Mouse (Mus musculus) kidney, embryonic 16.5 days (tissue): ENCODE results near the gene Mctp2. TPM values are rescaled to one million over a fixed set of nuclear protein-coding genes. Genes with fewer than 3 reads are reported as not detected.

Source experiments
- ATAC-seq: fragments of 200-750 bp; cut with Nextera tagmentation; 2 replicates; pipeline ENCODE4 v1.8.0; 2017; ENCODE audit warnings: moderate TSS enrichment; ENCODE audit not compliant: low FRiP score, low TSS enrichment
- H3K27ac ChIP-seq: fragments of 300-500 bp; sonication (generic); 2 replicates; pipeline ENCODE4 v1.5.1; 2014; ENCODE audit warnings: low read length
- H3K27me3 ChIP-seq: fragments of 300-500 bp; sonication (generic); 2 replicates; pipeline ENCODE4 v1.6.1; 2014; ENCODE audit warnings: low read length, control low read depth, mixed read lengths; ENCODE audit not compliant: insufficient read depth
- H3K36me3 ChIP-seq: fragments of 300-500 bp; sonication (generic); 2 replicates; pipeline ENCODE4 v1.6.1; 2014; ENCODE audit warnings: low read length, control low read depth, mixed read lengths; ENCODE audit not compliant: insufficient read depth
- H3K4me1 ChIP-seq: fragments of 300-500 bp; sonication (generic); 2 replicates; pipeline ENCODE4 v1.6.1; 2014; ENCODE audit warnings: low read length, control low read depth, mixed read lengths; ENCODE audit not compliant: insufficient read depth
- H3K4me2 ChIP-seq: fragments of 300-500 bp; sonication (generic); replicated peaks from 2 replicates; pipeline ENCODE4 v1.6.1; 2014; ENCODE audit warnings: low read depth, low read length
- H3K4me3 ChIP-seq: fragments of 300-500 bp; sonication (generic); 2 replicates; pipeline ENCODE4 v1.5.1; 2014; ENCODE audit warnings: mild to moderate bottlenecking, low read length
- H3K9ac ChIP-seq: fragments of 300-500 bp; sonication (generic); replicated peaks from 2 replicates; pipeline ENCODE4 v1.6.1; 2014; ENCODE audit warnings: low read length
- H3K9me3 ChIP-seq: fragments of 300-500 bp; sonication (generic); 2 replicates; pipeline ENCODE4 v1.6.1; 2016; ENCODE audit warnings: low read length, control low read depth
- WGBS: fragments of 180-500 bp; shearing (Covaris S2); extraction: QIAGEN DNeasy Blood & Tissue Kit; methylation state at CpG from one replicate; pipeline ENCODE4 v1.1.7; 2014; 5-methylcytosine and 5-hydroxymethylcytosine counted together
- polyA plus RNA-seq: library from polyadenylated mRNA; unstranded; fragments of >200 nt; fragmentation: Nextera tagmentation; extraction: Ambion mirVana; gene quantifications from 2 replicates; pipeline ENCODE4 v1.2.1, GENCODE M21; 2015

Gene Mctp2
- polyA plus RNA-seq, 1 experiment from 2014 or later = 5.0 TPM

DNA sequence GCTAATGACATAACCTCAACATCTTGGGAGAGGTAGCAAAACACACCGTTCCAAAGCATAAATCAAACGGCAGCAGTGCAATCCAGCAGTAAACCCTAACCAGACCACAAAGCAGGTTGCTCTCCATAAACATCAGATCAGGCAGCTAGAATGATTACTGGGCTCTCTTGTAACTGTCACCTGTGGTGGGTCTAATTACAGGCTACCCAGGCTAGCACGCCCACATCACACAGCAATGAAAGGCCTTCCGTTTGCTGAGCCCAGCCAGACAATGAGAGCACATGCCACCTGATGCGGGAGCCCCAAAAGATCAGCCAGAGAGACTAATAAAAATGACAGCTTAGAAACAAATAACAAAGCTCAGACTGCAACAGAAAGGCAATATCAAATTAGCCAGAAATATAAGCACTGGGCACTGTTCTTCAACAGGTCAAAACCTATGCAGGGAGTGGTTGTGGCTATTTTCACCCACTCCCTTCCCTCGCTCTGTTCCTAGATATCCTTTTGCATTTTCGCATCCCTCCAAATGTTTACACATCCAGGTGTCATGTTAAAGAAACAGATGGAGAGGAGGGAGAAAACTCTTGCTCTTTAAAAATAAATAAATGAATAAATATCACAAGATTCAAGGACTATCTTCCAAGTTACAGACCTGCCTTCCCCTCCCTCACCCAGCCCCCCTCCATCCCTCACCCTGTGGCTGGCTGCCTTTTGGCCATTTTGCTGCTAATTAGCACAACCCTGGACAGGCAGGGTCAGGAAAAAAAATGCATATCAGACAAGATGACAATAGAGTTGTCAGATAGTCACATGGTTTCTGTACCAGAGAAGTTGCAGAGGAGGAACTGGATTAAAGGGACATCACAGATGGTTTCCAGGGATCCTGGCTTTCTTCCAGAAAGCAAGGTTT is 155.4 kb downstream of the Mctp2 start:
- ATAC-seq = peak; percentile 85
- Histone ChIP-seq H3K9ac (no peak overlapping the region), H3K27ac (no peak overlapping the region), H3K4me3 (no peak overlapping the region), H3K27me3 (no peaks in the 10 kb centered on the region), H3K36me3 (no peaks in the 10 kb centered on the region), H3K4me2 (no peak overlapping the region), H3K4me1 (peaks cover 15% of the 10 kb centered on the region), H3K9me3 (no peaks in the 10 kb centered on the region)
- WGBS = 24% methylated on average over 7 of the region's 7 CpGs

DNA sequence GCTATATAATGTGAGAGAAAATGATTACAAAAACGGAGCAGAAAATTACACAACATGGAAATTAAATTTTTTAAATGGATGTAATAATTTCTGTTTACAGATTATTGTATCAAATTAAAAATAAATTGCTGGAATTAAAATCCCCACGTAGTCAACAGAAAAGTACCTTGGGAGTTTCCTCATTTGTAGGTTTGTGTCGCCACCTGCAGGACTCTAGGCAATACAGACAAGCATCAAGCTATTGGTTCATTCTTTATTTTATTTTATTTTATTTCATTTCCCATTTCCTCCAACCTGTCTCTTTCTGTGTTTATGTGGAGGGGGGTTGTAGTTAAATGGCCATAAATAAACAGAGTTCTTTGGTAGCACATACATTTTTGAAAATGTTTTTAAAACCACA is 157.3 kb downstream of the Mctp2 start:
- H3K4me1 ChIP-seq = peaks cover 15% of the 10 kb centered on the region
- H3K27me3 ChIP-seq = no peaks in the 10 kb centered on the region
- ATAC-seq = no peak
- no peak overlapping the region for H3K9ac ChIP-seq
- 21% methylated on average over 3 of the region's 3 CpGs for WGBS
- no peaks in the 10 kb centered on the region for H3K36me3 ChIP-seq
- H3K4me3 ChIP-seq = no peak overlapping the region
- no peak overlapping the region for H3K27ac ChIP-seq
- H3K9me3 ChIP-seq = no peaks in the 10 kb centered on the region
- H3K4me2 ChIP-seq = no peak overlapping the region

DNA sequence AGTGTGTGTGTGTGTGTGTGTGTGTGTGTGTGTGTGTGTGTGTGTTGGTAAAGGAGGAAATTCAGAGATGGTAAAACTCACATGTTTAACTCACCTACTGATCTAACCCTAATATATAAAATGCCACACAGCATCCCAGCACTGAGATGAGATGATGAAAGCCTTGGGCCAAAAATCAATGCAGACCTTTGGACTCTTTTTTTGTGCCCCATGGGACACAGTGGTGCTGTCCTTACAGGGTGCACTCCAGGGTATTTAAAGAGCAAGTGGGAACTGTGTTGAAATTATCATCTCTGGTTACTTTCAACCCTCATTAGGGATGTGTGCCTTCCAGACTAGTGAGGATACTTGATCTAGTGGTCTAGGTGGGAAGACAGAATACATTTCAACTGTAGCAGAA is 159.6 kb downstream of the Mctp2 start:
- no peak overlapping the region for H3K9ac ChIP-seq
- no peaks in the 10 kb centered on the region for H3K9me3 ChIP-seq
- no peaks in the 10 kb centered on the region for H3K27me3 ChIP-seq
- no peaks in the 10 kb centered on the region for H3K36me3 ChIP-seq
- H3K4me3 ChIP-seq = no peak overlapping the region
- H3K4me1 ChIP-seq = peaks cover 15% of the 10 kb centered on the region
- no peak overlapping the region for H3K27ac ChIP-seq
- ATAC-seq = 0 out of 2 replicates have a peak, but pooled peaks have one; percentile 21
- H3K4me2 ChIP-seq = no peak overlapping the region

DNA sequence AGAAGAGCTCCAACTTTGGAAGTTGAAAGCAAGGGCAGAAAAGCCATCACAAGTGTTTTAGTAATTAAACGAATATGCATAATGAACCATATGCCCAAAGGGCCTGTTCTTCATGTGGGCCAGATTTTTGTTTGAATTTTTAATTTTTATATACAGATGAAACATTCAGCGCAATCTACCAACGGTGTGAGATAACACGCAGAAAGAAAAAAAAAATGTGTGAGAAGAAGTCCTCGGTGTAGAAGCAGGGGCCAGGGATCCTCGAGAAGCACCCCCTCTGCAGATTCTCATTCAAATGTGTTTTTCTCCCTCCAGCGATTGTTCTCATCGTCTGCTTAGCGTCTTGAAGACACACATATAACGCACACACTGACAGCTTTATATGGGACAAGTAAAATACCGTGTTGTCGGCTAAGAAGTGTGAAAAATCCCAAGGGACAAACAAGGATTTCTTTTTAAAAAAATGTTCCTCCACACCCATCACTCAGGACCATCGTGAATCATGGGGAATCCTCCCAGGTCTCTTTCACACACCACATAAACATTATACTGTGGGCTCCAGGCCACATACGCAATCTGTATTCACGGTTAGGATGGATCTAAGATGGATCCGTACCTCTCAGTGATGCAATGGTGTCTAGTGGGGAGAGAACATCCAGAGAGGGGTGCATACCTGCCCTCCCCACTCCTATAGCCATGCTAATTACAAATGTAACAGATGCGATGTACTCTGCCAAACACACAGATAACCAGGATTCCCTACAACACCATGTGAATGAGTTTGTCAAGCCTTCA is 160.5 kb downstream of the Mctp2 start:
- Histone ChIP-seq H3K4me2 (no peak overlapping the region), H3K36me3 (no peaks in the 10 kb centered on the region), H3K4me3 (no peak overlapping the region), H3K27me3 (no peaks in the 10 kb centered on the region), H3K9ac (no peak overlapping the region), H3K27ac (no peak overlapping the region), H3K9me3 (no peaks in the 10 kb centered on the region), H3K4me1 (peaks cover 15% of the 10 kb centered on the region)
- 69% methylated on average over 17 of the region's 17 CpGs for WGBS
- no peak for ATAC-seq

DNA sequence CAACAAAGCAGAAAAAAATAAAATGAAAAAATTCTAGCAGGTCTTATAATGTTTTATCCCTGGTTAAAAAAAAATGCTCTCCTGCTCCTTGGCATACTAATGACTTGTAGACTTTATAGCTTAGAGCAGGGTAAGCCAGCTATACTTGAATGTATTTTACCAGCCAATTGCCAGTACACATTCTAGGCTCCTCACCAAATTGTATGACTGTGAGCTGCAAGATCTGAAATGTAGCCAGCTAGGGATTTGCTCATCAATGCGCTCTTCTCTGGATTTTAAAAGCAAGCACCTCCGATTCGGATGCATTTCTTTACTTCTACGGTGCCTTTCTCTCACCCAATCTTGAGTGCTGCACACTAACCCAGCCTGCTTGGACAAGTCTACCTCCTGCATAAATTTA is 167.7 kb downstream of the Mctp2 start:
- no peaks in the 10 kb centered on the region for H3K4me1 ChIP-seq
- H3K4me3 ChIP-seq = no peak overlapping the region
- no peak overlapping the region for H3K4me2 ChIP-seq
- H3K27ac ChIP-seq = no peak overlapping the region
- WGBS = 96% methylated on average over 4 of the region's 4 CpGs
- no peaks in the 10 kb centered on the region for H3K9me3 ChIP-seq
- H3K27me3 ChIP-seq = no peaks in the 10 kb centered on the region
- H3K9ac ChIP-seq = no peak overlapping the region
- no peaks in the 10 kb centered on the region for H3K36me3 ChIP-seq
- ATAC-seq = no peak

DNA sequence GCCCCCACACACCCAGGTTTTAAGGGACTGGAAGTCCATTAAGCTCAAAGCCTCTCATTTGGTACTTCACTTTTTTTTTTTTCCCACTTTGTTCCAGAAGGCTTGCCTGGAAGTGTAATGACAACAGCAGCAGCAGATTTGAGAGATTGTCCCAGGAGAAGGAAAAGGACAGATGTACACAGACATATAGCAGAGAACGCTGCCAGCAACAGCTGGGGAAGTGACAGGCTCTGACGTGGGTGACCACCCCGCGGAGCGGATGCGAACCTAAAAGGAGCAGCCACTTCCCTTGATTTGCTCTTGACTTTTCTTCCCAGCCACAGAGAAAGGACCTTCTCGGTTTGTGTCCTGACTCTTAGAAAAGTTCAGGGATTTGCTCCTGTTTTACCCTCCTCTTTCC is 185.4 kb downstream of the Mctp2 start:
- H3K4me2 ChIP-seq = no peak overlapping the region
- ATAC-seq = no peak
- no peaks in the 10 kb centered on the region for H3K36me3 ChIP-seq
- no peaks in the 10 kb centered on the region for H3K27me3 ChIP-seq
- H3K27ac ChIP-seq = no peak overlapping the region
- H3K9ac ChIP-seq = no peak overlapping the region
- H3K9me3 ChIP-seq = 0 out of 2 replicates have a peak, but pooled peaks cover 3% of the 10 kb centered on the region
- 63% methylated on average over 7 of the region's 7 CpGs for WGBS
- H3K4me1 ChIP-seq = no peaks in the 10 kb centered on the region
- H3K4me3 ChIP-seq = no peak overlapping the region

DNA sequence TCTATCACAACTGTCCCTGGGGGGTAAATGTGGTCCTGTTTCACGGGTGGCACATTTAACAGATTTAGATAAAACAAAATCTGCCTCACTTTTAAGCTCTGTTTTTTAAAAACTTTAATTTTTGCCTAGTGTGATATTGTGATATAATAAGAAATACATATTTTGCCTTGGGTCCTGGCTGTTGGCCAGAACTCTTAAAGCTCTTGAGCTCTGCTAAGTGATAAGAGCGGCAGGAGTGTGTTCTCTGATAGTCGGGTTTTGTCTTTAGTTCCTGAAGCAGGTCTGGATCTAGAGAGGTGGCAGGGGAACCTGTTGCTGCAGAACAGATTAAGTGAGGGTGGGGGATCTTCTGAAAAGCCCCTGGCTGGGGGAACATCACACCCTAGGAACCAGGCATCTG is 186.7 kb downstream of the Mctp2 start:
- ATAC-seq = no peak
- no peaks in the 10 kb centered on the region for H3K27me3 ChIP-seq
- H3K36me3 ChIP-seq = no peaks in the 10 kb centered on the region
- H3K4me2 ChIP-seq = no peak overlapping the region
- no peaks in the 10 kb centered on the region for H3K4me1 ChIP-seq
- H3K9ac ChIP-seq = no peak overlapping the region
- WGBS = 91% methylated on average over 3 of the region's 3 CpGs
- 0 out of 2 replicates have a peak, but pooled peaks cover 3% of the 10 kb centered on the region for H3K9me3 ChIP-seq
- H3K27ac ChIP-seq = no peak overlapping the region
- H3K4me3 ChIP-seq = no peak overlapping the region

DNA sequence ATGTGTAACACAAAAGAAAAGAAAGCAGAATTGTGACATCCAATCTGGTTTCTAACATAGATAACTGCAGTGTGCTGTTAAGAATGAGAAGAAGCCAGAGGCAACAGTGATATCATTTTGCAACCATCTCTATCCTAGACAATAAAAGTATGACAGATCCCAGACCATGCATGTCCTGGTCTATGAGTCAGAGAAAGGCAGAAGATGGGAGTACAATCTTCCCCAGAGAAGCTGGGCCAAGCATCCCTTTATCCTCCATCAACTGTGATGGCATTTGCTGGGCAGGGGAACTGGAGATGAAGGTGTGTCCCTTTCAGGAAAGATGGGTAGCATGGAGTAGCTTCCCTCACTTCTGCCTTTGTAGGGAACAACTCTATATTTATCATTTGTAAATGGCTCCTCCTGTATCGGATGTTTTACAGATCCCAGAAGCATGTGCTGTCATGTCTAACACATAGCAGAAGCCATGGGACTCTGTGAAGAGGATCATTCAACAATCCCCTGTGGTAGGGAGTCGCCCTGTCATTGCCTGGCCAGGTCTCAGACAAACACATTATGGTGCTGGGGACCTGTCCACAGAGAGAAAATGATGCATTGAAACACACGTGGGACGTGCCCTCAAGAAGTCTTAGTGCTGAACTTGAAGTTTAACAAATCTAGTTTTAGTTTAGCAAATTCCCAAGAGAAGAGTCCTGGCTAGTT is 188.9 kb downstream of the Mctp2 start:
- no peak overlapping the region for H3K9ac ChIP-seq
- 0 out of 2 replicates have a peak, but pooled peaks cover 1% of the 10 kb centered on the region for H3K9me3 ChIP-seq
- WGBS = 68% methylated on average over 4 of the region's 4 CpGs
- H3K36me3 ChIP-seq = no peaks in the 10 kb centered on the region
- no peak overlapping the region for H3K4me3 ChIP-seq
- H3K4me1 ChIP-seq = no peaks in the 10 kb centered on the region
- H3K27me3 ChIP-seq = no peaks in the 10 kb centered on the region
- H3K4me2 ChIP-seq = no peak overlapping the region
- ATAC-seq = no peak
- no peak overlapping the region for H3K27ac ChIP-seq

DNA sequence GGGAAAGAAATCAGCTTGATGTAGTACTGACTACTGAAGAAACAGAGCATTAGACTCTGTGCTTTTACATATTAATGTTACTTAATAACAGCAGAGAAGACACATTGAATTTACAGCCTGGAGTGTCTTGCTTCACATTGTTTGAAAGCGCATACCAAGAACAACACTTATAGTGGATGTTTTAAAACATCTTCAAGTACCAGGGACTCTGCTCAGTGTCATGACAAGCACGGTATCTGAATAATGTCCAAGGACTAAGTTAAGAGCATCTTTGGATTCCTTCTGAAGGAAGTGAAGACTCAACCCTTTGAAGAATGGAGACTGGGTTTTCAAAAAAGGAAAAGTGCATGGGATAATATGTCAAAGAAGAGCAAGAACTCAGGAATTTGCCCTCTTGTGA is 191.3 kb downstream of the Mctp2 start:
- H3K4me2 ChIP-seq = no peak overlapping the region
- ATAC-seq = no peak

More for the DNA sequence above, 191.3 kb downstream of the Mctp2 start:
- H3K9me3 ChIP-seq = no peaks in the 10 kb centered on the region
- no peaks in the 10 kb centered on the region for H3K27me3 ChIP-seq
- WGBS = 86% methylated on average over 2 of the region's 2 CpGs
- no peak overlapping the region for H3K27ac ChIP-seq
- H3K9ac ChIP-seq = no peak overlapping the region
- H3K4me1 ChIP-seq = no peaks in the 10 kb centered on the region
- H3K4me3 ChIP-seq = no peak overlapping the region
- no peaks in the 10 kb centered on the region for H3K36me3 ChIP-seq
